Mouse (Mus musculus) hindbrain, embryonic 11.5 days (tissue): ENCODE measurements around the gene Gpx6. TPM values are rescaled to one million over a fixed set of nuclear protein-coding genes. Genes with fewer than 3 reads are reported as not detected.

Experiments
- ATAC-seq: fragments of 200-750 bp; cut with Nextera tagmentation; 2 replicates; pipeline ENCODE4 v1.8.0; 2017; ENCODE audit warnings: mild to moderate bottlenecking, moderate TSS enrichment, moderate library complexity; ENCODE audit not compliant: low FRiP score
- DNase-seq: peaks from one replicate; pipeline ENCODE4 v3.0.0-alpha.2; 2015; ENCODE audit warnings: low spot score
- H3K27ac ChIP-seq: fragments of 300-500 bp; sonication (generic); 2 replicates; pipeline ENCODE4 v1.5.1; 2014; ENCODE audit warnings: mild to moderate bottlenecking, low read depth, low read length
- H3K27me3 ChIP-seq: fragments of 300-500 bp; sonication (generic); 2 replicates; pipeline ENCODE4 v1.6.1; 2014; ENCODE audit warnings: mild to moderate bottlenecking, low read length, moderate library complexity, mixed read lengths; ENCODE audit not compliant: control insufficient read depth, insufficient read depth
- H3K36me3 ChIP-seq: fragments of 300-500 bp; sonication (generic); 2 replicates; pipeline ENCODE4 v1.6.1; 2014; ENCODE audit warnings: mild to moderate bottlenecking, low read length, moderate library complexity, mixed read lengths; ENCODE audit not compliant: control insufficient read depth, insufficient read depth
- H3K4me1 ChIP-seq: fragments of 300-500 bp; sonication (generic); replicated peaks from 2 replicates; pipeline ENCODE4 v1.6.1; 2014; ENCODE audit warnings: low read length, mixed read lengths; ENCODE audit not compliant: control insufficient read depth, insufficient read depth
- H3K4me2 ChIP-seq: fragments of 300-500 bp; sonication (generic); replicated peaks from 2 replicates; pipeline ENCODE4 v1.6.1; 2014; ENCODE audit warnings: mild to moderate bottlenecking, low read depth, low read length
- H3K4me3 ChIP-seq: fragments of 300-500 bp; sonication (generic); 2 replicates; pipeline ENCODE4 v1.5.1; 2014; ENCODE audit warnings: low read depth, low read length
- H3K9ac ChIP-seq: fragments of 300-500 bp; sonication (generic); 2 replicates; pipeline ENCODE4 v1.6.1; 2014; ENCODE audit warnings: low read depth, low read length
- H3K9me3 ChIP-seq: fragments of 300-500 bp; sonication (generic); 2 replicates; pipeline ENCODE4 v1.6.1; 2016; ENCODE audit warnings: low read length; ENCODE audit not compliant: control insufficient read depth
- WGBS: fragments of 180-500 bp; shearing (Covaris S2); extraction: QIAGEN DNeasy Blood & Tissue Kit; methylation state at CpG from one replicate; pipeline ENCODE4 v1.1.7; 2014; 5-methylcytosine and 5-hydroxymethylcytosine counted together
- polyA plus RNA-seq: library from polyadenylated mRNA; unstranded; fragments of >200 nt; fragmentation: Nextera tagmentation; extraction: Ambion mirVana; gene quantifications from 2 replicates; pipeline ENCODE4 v1.2.1, GENCODE M21; 2014

Gpx6 gene
- polyA plus RNA-seq, 1 experiment from 2014 or later: 0.32 TPM

DNA sequence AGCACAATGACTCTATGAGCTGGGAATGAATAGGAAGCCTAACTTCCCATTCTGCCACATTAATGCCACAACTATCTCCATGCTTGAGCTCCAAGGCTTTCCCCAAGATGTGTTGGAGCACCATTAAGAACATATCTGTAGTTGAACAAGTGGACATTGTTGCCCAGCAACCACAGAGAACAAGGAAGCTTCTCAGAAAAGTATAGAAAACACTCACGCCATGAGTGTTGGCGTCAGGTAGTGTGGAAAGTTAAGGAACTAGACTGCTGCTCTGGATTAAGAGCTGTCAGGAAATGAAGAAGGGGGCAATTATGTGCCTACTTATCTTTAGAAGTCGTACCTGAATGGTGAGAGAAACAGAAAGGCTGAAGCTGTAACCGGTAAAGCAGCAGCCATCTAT, 2.0 kb downstream of the Gpx6 start:
- no peak overlapping the region for H3K4me3 ChIP-seq
- WGBS: 83% methylated on average over 4 of the region's 4 CpGs
- no peaks in the 10 kb centered on the region for H3K9me3 ChIP-seq
- no peak overlapping the region for H3K9ac ChIP-seq
- no peaks in the 10 kb centered on the region for H3K36me3 ChIP-seq
- no peaks in the 10 kb centered on the region for H3K4me1 ChIP-seq
- no peak overlapping the region for H3K27ac ChIP-seq
- ATAC-seq: no peak
- no peak for DNase-seq
- no peaks in the 10 kb centered on the region for H3K27me3 ChIP-seq
- no peak overlapping the region for H3K4me2 ChIP-seq

DNA sequence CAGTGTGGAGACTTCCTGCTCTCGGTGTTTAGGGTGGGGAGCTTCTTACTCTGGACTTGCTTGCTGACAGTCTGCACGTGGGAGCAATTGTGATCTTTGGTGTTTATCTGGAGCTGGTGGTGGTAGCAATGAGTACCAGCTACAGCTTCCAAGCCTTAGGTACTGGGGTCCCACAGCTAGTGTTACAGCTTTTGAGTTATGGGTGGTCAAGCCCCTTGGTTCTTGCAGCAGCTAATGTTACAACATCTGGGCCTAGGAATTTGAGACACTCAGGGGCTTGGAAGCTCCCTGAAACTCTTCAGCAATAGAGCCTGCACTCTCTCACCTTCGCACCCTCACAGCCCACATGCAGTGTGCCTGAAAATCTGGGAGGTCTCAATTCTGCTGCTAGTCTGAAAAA, 8.3 kb downstream of the Gpx6 start:
- ATAC-seq (no peak), DNase-seq (no peak)
- H3K27ac ChIP-seq: no peak overlapping the region
- no peaks in the 10 kb centered on the region for H3K4me1 ChIP-seq
- H3K4me2 ChIP-seq: no peak overlapping the region
- no peak overlapping the region for H3K9ac ChIP-seq
- H3K4me3 ChIP-seq: no peak overlapping the region
- no peaks in the 10 kb centered on the region for H3K36me3 ChIP-seq
- 67% methylated on average over 3 of the region's 3 CpGs for WGBS
- no peaks in the 10 kb centered on the region; the same call in 1 of the 2 replicates for H3K27me3 ChIP-seq
- H3K9me3 ChIP-seq: no peaks in the 10 kb centered on the region

DNA sequence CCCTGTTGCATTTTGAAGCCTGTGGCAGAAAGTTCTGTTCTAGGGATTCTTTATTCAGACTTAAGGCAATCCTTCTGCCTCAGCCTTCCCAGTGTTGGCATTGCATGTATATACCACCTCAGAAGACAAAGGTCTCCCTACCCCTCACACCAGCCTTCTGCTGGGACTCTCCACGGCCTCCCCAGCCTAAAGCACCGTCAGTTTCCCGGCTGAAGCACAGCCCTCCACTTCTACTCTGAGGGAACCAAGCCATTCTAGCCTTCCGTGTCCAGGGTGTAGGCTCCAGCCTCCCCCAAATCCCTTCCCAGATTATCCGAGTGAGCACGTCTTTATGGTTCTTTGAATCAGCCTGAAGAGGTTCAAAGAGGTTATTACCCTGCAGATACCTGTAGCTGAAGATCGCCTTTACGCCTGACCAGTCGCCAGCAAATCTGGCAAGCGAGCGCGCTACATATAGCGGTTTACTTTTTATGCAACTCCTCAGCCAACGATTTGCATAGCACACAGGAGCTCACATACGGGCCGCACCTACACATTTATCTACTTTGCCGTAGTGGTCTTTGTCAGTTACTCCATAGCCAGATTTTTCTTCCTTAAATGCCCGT, 10.1 kb downstream of the Gpx6 start:
- peak; percentile 45 for DNase-seq

DNA sequence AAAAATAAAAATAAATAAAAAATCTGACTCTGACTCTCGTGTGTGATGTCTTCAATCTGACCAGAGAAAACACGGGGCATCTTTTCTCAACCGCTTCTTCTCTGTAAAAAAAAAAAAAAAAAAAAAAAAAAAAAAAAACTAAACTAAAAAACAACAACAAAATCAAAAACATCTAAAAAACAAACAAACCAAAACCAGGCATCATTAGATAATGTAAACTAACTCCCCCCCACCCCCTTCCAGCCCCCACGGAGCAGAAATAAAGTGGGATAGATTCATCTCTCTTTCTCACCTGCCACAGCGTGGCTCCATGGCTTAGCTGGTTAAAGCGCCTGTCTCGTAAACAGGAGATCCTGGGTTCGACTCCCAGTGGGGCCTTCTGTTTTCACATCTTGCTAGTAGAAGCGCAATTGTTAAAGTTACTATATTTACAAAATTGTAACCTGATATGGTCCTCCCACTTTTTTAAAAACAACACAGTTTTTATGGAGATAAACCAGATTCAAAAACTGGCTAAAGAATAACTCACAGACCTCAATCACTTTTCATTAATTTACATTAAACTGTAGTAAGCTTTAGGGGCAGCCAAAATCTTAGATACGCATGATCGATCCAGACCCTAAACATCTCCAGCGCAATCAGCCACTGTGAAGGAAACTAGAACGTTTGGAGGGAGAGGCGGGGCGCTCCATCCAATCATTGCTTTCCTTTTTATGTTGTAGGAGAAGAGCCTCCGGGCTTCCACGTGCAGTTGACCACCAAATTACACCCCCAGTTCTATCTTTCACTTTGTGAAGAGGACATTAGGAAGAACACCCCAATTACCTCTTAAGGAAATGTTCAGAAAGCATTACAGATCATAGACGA, 10.8 kb downstream of the Gpx6 start:
- H3K4me1 ChIP-seq: no peaks in the 10 kb centered on the region
- peak; percentile 72 for DNase-seq
- no peak overlapping the region for H3K27ac ChIP-seq
- H3K4me3 ChIP-seq: 0 out of 2 replicates have a peak overlapping the region, but pooled peaks have one; percentile 22
- no peaks in the 10 kb centered on the region for H3K36me3 ChIP-seq
- H3K9ac ChIP-seq: no peak overlapping the region
- WGBS: 14% methylated on average over 18 of the region's 18 CpGs
- no peaks in the 10 kb centered on the region; the same call in 1 of the 2 replicates for H3K27me3 ChIP-seq
- ATAC-seq: no peak
- no peaks in the 10 kb centered on the region for H3K9me3 ChIP-seq
- 0 out of 2 replicates have a peak overlapping the region, but pooled peaks have one; percentile 3 for H3K4me2 ChIP-seq

More for the DNA sequence above, 10.1 kb downstream of the Gpx6 start:
- H3K9ac ChIP-seq: no peak overlapping the region
- no peaks in the 10 kb centered on the region for H3K36me3 ChIP-seq
- H3K27me3 ChIP-seq: no peaks in the 10 kb centered on the region; the same call in 1 of the 2 replicates
- no peaks in the 10 kb centered on the region for H3K9me3 ChIP-seq
- no peak for ATAC-seq
- peak overlapping the region; percentile 39 for H3K4me2 ChIP-seq
- no peak overlapping the region for H3K27ac ChIP-seq
- no peaks in the 10 kb centered on the region for H3K4me1 ChIP-seq
- peak overlapping the region; percentile 22; the same call in 1 of the 2 replicates for H3K4me3 ChIP-seq
- WGBS: 3% methylated on average over 18 of the region's 18 CpGs

DNA sequence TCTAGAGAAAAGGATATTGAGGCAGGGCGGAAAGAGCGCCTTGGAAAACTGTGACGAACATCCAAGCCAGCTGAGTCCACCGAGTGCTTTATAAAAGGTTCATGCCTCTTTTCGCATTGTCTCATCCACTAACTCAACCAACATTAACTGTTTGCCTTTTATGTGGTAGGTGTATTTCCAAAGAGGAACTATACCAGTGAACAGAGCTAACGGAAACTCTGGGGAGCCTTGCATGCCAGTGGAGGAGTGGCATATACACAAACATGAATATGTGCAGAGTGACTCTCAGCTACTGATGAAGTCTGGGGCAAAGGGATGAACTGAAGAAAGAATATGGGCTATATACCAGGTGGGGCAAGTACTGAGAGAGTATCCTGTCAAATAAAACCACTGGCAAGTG, 11.5 kb downstream of the Gpx6 start:
- WGBS: 71% methylated on average over 6 of the region's 6 CpGs
- H3K4me1 ChIP-seq: no peaks in the 10 kb centered on the region
- DNase-seq (no peak), ATAC-seq (no peak)
- H3K4me3 ChIP-seq: no peak overlapping the region
- no peaks in the 10 kb centered on the region for H3K36me3 ChIP-seq
- 0 out of 2 replicates have a peak overlapping the region, but pooled peaks have one; percentile 3 for H3K4me2 ChIP-seq
- H3K27me3 ChIP-seq: no peaks in the 10 kb centered on the region; the same call in 1 of the 2 replicates
- no peak overlapping the region for H3K27ac ChIP-seq
- no peak overlapping the region for H3K9ac ChIP-seq
- H3K9me3 ChIP-seq: no peaks in the 10 kb centered on the region

DNA sequence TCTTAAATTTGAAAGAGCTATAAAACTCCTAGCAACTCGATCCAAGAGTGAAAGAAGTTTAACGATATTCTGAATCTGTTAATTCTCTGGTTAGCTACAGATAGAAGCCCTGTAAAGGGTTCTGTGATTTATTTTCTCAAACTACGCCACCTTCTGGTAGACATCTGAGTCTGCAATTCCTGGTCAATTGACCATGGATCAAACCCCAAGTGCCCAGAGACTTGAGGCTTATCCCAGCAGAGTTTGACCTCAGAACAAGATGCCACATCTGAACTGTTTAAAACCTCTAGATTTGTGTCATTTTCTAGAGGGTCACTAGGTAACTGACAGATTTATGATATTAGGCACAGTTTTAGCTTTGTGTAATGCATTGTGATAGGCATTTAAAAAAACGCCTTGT, 14.3 kb downstream of the Gpx6 start:
- H3K27me3 ChIP-seq: no peaks in the 10 kb centered on the region; the same call in 1 of the 2 replicates
- WGBS: 10% methylated on average over 4 of the region's 4 CpGs
- no peaks in the 10 kb centered on the region for H3K36me3 ChIP-seq
- no peak overlapping the region for H3K9ac ChIP-seq
- H3K4me2 ChIP-seq: peak overlapping the region; percentile 46; the same call in 1 of the 2 replicates
- H3K4me1 ChIP-seq: no peaks in the 10 kb centered on the region
- H3K27ac ChIP-seq: no peak overlapping the region
- ATAC-seq (peak; percentile 31), DNase-seq (peak; percentile 59)
- H3K9me3 ChIP-seq: no peaks in the 10 kb centered on the region
- H3K4me3 ChIP-seq: 0 out of 2 replicates have a peak overlapping the region, but pooled peaks have one; percentile 43

DNA sequence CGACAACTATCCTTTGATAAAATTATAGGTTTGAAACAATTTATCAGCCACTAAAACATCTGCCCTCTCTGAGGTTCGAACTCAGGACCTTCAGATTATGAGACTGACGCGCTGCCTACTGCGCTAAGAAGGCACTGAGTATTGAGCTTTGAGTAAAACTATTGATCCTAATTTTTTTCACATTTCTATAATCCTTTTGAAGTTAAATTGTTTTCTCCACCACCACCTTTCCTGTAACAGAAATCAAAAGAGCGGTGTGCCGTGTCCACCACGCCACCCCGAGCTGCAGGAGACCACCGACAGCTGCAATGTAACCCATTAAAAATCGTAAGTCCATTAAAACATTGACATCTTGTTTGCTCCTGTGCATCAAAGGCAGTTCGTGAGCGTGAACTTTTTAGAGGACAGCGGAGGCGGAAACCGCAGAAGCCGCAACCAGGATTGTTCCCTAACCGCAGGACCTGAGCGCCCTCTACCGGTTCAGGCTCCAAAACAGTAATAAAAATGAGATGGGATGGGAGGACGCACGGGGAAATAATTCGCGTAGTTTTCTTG, 14.8 kb downstream of the Gpx6 start:
- WGBS: under 1% methylated on average over 24 of the region's 24 CpGs
- no peaks in the 10 kb centered on the region for H3K9me3 ChIP-seq
- peak; percentile 94 for DNase-seq
- H3K4me3 ChIP-seq: peak overlapping the region; percentile 43
- peak; percentile 75 for ATAC-seq
- no peak overlapping the region for H3K27ac ChIP-seq
- peak overlapping the region; percentile 46 for H3K4me2 ChIP-seq
- H3K9ac ChIP-seq: no peak overlapping the region; the same call in 1 of the 2 replicates
- no peaks in the 10 kb centered on the region for H3K4me1 ChIP-seq
- no peaks in the 10 kb centered on the region; the same call in 1 of the 2 replicates for H3K27me3 ChIP-seq
- H3K36me3 ChIP-seq: no peaks in the 10 kb centered on the region

DNA sequence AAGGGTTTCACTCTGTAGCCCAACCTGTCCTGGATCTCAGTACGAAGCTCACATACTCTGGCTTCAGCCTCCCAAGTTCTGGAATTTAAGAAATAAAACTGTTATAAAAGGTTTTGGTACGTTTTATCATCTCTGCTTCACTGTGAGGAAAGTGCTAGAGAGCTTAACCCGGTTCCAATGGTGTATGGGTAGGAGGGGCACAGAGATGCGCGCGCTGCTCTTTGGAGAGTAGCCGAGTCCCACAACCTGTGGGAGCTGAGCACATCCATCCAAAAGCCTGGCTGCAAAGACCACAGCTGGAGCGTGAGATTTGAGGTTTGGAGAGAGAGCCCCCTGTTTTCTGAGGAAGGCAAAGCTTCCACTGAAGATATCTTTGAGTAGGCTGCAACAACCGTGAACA, 15.5 kb downstream of the Gpx6 start:
- WGBS: under 1% methylated on average over 9 of the region's 9 CpGs
- Histone ChIP-seq H3K27me3 (no peaks in the 10 kb centered on the region; the same call in 1 of the 2 replicates), H3K4me1 (no peaks in the 10 kb centered on the region), H3K36me3 (no peaks in the 10 kb centered on the region), H3K9ac (peak overlapping the region; percentile 12; the same call in 1 of the 2 replicates), H3K4me3 (peak overlapping the region; percentile 43), H3K27ac (no peak overlapping the region), H3K4me2 (peak overlapping the region; percentile 46), H3K9me3 (no peaks in the 10 kb centered on the region)
- ATAC-seq: peak; percentile 54; the same call in 1 of the 2 replicates
- peak; percentile 43 for DNase-seq
